Mouse (Mus musculus) neural tube, embryonic 10.5 days (tissue): Measurements from ENCODE around the gene Zcchc14.
"Not testable (repeated sequence)": the region's sequence is repeated elsewhere in the genome, so short reads cannot be mapped to it uniquely, and the experiment has no call there.

Source experiments
- DNase-seq: peaks from one replicate; pipeline ENCODE4 v3.0.0-alpha.2; 2017; ENCODE audit warnings: low spot score; ENCODE audit errors: extremely low spot score

Gene Zcchc14

DNA sequence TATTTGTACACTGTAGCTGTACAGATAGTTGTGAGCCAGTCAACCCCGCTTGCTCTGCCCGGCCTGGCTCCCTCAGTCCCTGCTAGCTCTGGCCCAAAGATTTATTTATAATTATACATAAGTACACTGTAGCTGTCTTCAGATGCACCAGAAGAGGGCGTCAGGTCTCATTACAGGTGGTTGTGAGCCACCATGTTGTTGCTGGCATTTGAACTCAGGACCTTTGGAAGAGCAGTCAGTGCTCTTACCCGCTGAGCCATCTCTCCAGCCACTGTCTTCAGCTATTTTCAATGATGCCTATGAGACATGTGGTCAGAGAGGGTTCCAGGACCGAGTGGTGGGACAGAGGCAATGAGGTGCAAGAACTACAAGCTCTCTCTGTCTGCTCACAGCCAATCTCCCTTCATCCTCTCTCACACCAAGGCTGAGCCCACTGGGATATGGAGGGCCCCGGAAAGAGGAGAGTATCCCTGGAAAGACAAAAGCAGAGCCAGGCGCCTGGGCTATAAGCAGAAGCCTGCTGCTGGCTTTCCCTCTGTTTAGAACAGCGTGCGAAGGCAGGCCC, 15.3 kb upstream of the Zcchc14 start:
- not testable (repeated sequence) for DNase-seq

DNA sequence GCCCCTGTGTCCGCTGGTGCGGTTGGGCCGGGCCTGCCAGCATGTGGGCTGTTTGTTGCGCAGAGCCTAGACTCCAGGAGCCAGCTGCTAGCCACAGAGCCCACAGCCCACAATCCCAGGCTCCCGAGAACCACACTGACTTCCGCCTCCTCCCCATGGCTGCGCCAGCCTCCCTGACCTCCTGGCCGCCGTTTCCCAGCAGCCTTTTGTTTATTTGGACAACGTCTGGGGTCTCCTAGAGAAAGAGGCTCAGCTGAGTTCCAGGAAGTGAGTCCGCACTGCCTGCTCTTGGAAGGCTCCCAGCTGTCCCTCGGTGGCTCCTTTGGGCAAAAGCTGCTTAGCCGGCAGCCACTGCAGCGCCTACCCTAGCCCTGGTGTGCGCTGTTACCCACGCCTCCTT, 12.6 kb upstream of the Zcchc14 start:
- DNase-seq, result peak; percentile 72

DNA sequence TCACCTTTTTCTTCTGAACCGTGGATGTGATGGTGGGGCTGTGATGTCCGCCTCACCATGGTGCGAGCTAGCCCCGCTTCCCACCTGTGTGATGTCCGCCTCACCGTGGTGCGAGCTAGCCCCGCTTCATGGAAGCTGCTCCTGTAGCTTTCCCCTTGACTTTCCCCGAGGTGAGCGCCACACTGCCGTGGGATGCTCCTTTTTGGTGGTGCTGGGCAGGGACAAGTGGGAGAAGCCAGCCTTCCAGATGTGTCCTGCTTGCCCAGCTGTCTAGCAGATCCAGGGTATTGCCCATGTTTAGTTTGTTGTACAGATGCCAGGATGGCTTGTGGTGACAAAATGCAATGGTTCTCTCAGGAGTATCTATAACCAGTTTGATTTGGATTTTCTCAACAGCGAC, 10.4 kb upstream of the Zcchc14 start:
- DNase-seq, result no peak

DNA sequence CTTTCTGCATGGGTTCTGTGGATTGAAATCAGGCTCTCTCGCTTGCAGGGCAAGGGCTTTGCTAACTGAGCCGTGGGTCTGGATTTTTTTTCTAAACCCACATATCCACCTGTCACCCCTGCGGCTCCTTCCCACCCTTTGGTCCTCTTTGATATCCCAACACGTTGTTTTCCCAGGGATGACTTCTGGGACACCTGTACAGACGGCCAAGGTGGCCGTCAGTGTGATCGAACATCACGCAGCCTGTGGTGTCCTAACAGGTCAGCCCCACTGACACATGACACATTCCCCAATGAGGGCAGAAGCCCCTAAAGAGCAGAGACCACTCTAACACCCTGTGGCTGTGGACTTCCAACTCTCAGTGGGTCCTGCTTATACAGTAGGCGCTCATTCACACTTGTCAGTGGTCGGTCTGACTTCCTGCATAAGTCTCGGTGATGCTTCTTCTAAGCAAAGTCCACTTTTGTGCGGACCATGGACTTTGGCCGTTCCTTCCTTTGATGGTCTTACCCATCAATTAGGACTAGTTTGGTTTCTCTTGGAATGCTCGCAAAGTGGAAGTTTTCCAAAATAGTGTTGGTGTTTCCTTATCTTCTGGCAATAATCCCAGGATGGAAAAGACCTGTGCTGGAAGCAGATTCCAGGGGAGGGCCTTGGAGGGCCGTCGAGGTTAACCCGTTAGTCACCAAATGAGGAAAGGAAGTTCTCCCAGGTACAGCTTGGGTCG, 9.1 kb upstream of the Zcchc14 start:
- no peak for DNase-seq

DNA sequence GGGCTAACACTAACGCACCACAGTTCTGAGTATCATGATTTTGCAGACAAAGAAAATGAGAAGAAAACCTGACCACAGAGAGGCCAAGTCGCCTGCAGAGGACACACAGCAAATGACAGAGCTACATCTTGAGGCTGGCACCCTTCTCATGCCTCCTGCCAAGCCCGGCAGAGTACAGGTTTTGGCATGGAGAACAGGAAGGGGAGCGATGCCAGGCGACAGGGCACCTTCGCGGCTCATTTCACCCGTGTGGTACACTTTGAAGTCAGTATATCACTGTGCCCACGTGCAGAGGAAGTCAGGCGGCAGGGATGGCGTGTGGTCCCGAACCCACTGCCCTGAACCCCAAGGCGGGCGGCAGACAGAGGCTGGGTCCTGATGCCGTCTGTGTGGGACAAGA, 7.9 kb upstream of the Zcchc14 start:
- no peak for DNase-seq

DNA sequence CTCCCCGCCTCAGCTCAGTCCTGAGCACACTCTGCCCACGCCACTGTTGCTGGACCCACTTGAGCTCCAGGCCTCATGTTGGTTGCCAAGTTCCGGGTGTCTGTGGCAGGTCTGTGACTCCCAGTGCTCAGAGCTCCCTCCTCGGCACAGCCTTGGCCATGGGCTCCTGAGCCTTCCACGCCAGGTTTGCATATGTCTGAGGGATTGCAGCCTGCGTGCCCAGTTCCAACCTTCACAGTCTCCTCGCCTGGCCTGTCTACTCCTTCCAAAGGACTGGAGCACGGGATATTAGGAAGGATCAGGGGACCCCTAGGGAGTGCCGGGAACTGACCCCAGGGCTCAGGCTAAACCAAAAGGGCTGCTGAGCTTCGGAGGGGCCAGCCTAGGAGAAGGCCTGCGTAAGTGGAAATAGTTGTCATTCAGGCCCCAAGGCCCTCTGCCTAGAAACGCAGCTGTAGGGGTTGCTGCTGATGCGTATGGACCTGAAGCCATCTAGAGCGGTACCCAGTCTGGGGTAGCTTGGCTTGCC, 2.3 kb upstream of the Zcchc14 start:
- no peak for DNase-seq

DNA sequence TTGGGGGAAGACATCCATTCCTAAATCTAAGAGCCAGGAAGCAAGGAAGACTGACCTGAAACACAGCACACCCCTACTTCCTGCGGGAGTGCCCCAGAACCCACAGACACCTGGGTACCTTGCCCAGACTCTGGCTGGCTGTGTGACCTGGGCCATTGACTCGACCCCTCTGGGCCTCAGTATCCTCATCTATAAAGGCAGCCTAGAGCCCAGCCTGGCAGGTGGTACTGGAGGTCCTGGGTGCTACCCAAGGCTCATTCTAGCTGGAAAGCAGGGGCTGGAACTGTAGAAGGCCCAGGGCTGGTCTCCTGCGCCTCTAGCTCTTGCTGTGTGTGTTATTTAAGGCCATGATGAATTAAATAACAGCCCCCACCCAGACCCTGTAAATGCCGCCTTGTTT, 1.4 kb upstream of the Zcchc14 start:
- DNase-seq, result no peak

DNA sequence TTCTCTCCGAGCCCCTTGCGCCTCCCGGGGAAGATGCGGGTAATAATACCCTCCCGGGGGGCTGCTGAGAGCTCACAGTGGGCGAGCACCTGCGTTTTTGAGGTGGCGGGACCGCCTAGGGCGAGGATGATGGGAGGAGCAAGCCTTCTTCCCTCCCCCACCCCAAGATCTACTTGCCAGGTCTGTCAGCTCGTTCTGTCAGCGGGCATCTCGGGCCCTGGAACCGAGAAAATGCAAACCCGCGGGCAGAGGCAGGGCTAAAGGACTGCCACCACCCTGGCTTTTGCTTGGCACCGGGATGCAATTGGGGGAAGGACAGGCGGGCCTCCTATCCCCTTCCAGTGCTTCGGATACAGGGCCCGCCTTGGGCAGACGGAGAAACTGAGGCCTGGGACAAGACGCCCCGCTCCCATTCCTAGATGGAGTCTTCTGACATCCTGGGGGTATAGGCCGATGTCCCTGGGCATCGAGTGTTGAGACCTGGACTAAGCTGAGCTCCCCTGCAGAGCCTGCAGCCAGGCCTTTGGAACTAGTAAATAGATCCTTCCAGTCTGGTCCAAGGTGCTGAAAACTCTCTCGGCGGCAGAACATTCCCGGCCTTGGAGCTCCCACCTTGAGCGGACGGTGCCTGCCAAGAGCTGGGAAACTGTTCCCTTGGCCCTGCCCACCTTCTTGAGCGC, 779 bp upstream of the Zcchc14 start:
- no peak for DNase-seq

DNA sequence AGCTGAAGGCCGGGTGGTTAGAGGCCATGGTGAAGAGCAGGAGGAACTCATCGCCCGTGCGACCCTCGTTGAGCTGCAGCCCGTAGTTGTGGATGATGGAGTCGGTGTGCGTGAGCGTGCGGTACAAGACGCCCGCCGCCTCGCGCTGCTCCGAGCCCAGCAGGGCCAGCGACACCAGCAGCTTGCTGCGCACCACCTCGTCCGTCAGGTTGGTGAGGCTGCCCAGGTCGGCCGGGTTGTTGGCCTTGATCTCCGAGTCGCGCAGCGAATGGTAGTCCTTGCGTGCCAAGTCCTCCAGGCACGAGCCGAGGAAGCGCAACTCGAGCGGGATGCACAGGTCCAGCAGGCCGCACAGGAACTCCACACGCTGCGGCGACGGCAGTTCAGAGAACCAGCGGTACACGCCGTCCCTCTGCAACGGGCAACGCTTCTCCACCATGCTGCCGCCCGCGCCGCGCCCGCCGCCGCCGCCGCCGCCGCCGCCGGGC, 783 bp downstream of the Zcchc14 start:
- DNase-seq, result peak; percentile 72

DNA sequence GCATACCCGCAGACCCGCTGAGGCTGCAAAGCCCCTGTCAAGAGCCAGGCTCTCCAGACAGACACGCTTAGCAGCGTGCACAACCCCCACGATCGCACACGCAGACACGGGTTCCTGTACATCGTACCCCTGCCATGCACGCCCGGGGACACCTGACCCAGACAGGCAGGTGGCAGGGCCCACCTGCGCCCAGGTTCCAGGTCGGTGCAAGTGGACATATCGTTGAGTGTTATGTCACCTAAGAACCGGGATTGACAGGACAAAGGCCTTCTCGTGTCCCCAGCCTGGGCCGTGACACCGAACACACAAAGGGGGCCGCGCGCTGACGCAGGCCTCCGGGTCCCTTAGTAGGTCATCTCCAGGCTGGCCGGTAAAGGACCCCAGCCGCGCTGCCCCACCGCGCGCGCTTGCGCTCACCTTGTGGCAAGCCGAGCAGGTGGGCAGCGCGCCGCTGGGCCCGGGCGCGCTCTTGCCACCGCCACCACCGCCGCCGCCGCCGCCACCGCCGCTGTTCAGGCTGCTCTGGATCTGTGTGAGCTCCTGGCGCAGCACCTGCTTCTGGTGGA, 1.3 kb downstream of the Zcchc14 start:
- no peak for DNase-seq

DNA sequence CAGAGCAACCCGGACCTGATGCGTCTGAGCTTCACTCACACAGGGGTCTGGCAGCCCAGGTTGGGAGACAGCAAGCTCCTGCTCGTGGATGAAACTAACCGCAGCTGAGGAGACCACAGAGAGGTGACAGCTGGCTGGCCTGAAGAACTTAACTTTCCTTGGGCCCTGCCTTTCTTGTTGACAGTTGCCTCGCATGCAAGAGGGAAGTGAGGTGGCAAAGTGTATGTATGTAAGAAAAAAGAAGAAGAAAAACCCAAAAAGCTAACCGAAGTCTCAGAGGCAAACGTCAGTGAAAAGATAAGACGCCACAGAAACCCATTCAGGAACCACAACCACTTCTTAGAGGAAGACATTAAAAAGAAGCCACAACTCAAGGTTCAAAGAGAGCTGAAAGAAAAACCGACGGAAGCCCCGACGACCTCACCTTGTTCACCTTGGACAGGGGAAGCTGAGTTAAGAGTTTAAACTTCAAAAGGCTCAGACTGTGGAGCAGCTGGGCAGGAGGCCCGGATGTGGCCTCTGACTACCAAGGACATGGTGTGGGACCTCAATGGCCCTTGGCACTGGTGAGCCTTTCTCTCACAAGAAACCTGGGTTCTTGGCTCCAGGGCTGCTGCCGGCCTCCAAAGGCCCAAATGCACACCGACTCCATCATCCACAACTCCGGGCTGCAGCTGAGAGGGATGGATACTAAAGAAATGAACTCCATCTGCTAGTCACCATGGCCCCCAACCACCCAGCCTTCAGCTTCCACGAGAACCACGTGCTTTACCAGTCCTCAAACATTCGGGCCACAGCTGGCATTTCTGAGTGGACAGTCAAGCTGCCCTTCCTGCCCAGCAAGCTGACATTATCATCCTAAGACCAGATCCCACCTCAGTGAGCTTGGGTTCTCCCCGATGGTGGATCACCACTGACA, 2.1 kb downstream of the Zcchc14 start:
- DNase-seq, result peak; percentile 29

DNA sequence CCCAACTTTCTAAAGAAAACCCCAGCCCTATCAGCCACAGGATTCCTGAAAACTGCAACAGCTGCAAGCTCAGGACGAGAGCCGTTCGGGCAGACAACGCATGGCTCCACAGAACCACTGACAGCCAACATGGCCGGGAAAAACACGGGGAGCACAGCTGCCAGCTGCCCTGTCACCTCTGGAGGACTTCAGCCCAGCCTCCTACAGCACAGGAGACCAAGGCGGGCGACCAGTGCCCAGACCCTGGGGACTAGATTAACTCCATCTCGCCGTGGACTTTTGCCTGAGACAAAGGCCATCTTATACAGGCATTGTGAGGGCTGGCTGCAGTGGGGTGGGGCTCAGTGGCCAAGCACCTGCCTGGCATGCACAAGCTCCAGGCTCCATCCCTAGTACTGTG, 2.8 kb downstream of the Zcchc14 start:
- no peak for DNase-seq

DNA sequence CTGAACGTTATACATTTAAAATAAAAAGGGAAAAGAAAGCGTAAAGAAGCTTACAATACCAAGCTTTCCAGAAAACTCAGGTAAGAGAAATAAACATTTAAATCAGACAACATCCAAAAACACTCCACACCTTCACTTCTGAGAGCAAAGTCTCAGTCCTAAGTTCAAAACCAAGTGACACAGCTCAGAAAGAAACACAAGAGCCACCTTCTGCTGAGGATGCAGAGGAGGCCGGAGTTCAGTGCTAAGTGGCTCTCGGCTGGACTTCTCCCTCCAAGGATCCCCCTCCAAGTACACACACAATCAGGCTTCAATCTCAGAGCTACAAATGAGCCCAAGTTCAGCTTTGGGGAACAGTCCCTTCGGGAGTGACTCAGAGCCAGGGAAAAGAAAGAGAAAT, 3.3 kb downstream of the Zcchc14 start:
- no peak for DNase-seq

DNA sequence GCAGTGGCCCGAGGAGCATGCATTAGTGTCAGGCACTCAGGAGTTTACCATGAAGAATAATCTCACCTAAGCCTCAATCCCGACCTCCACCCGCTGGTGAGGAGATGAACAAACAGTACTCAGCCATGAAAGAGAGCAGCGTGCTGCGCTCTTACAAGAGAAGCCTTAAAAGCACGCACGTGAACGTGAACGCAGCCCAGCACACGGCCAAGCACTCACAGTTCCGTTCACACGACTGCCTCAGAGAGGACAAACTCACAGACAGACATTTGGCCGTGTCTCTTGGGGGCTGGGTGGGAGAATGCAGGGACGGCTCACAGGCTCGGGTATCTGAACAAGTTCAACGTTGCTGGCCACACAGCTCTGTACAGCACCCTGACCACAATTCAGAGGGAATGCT, 4.2 kb downstream of the Zcchc14 start:
- no peak for DNase-seq

DNA sequence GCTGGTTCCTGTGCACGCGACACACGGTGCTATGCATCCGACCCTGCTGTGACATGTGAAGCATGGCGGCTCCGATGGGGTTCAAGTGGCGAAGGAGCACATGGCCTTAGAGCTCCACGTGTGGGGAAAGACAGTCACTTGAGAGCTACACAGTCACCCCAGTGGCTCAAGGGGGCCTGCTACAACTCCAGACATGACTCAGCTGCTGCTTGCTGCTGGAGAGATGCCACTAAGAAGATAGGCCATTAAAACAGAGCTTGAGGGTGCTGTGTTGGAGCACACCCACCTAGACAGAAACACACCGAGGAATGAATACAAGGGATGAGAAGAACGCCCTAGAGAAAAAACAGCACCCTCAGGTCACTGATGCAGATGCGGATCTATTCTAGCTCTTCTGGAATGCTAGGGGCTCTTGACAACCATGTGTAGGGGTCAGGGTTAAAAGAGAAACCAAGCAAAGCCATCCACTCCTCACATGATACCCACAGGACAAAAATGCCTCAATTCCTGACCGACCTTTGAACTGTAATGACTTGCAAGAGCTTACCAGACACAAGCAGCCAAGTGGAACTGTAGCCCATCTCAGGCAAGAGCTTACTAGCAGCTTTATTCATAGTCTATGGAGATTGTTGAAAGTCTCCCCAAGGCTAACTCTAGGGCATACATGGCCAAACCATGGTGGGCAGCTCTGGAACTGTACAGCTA, 5.0 kb downstream of the Zcchc14 start:
- no peak for DNase-seq

DNA sequence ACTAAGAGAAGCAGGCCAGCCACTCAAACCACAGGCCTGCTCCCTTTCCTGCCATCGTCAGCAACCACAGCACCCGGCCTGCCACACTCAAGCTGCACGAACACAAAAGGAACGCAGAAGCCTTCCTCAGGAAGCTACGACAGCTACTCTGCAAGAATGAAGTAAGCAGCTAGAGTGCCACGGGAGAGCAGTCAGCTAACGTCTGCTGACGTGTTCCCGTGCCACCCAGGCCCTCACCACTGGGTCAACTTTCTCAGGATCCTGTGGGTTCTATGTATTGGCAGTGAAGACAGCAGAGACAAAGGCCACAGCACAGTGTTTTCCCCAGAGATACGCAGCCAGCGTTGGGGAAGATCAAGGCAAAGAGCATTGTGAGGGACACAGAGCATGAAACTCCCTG, 9.3 kb downstream of the Zcchc14 start:
- no peak for DNase-seq

DNA sequence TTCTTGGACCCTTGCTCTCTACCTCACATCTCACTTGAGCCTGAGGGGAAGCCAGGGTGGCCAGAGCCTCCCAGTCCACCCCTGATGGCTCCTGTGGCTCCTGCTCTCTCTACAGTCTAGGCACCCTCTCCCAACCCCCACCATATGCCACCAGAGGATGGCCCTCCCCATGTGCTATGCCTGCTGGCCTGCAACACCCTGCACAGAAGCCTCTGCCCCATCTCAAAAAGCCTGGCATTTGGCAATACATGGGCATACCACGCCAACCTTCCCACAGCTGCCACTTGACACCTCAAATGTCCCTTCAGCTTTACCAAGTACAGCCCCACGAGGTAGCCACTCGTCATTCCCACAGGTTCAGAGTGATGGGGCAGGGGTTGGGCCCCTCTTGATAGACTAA, 9.9 kb downstream of the Zcchc14 start:
- no peak for DNase-seq

DNA sequence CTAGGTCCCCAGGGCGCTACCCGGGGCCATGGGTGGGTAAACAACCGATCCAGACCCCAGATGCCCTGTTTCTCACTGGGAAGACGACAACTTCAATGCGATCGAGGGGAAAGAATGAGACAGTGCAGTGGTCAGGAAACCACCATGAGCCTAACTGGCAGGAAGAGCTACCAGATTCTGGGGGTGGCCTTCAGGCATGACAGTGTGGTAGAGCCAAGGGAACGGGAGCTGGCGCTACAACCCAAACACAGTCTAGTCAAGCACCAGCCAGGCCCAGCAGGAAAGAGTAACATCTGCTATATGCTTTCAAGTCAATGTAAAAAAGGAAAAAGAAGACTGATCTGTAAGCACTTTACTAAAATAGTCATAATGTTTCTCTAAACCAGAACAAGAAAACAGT, 16.5 kb downstream of the Zcchc14 start:
- DNase-seq, result no peak

DNA sequence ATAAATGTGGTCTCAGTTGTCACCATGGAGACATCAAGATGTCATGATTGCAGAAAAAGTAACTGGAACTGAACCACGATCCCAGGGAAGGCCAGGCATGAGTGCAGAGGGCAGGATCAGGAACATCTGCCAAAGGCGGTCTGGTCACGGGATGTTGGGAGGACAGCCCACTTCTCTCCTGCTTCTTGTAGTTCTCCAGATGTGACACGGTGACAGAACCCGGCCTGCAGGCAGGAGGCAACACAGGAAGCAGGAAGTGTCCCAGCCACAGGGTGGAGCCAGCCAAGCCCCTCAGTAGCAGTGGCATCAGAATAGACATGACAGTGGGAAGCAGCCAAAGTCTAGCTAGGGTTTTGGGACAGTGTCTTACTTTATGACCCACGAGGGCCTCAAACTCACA, 17.2 kb downstream of the Zcchc14 start:
- DNase-seq, result no peak

DNA sequence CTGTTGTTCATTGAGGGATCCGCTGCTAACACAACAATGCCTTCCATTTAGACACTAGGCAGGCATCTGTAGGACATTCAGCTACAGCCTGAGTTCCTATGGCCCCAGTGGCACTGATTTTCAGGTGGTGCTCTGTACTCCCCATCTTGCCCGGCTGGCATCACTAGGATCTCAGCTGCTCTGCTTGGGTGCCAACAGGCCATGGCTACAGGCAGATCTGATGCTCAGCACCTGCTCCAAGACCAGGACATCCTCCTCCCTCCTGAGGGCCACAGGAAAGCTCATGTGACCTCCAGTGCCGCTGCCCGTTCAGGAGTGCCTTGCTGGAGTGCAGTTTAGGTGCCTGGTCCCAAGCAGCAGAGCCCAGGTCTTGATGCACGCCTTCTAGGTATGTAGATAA, 20.3 kb downstream of the Zcchc14 start:
- no peak for DNase-seq
